Mouse (Mus musculus) forebrain, embryonic 10.5 days (tissue): ENCODE measurements around the gene Adcy3. TPM values are rescaled to one million over a fixed set of nuclear protein-coding genes. Genes with fewer than 3 reads are reported as not detected.
"Not testable (repeated sequence)": the region's sequence is repeated elsewhere in the genome, so short reads cannot be mapped to it uniquely, and the experiment has no call there.

Source experiments
- DNase-seq: peaks from one replicate; pipeline ENCODE4 v3.0.0-alpha.2; 2017; ENCODE audit warnings: low spot score; ENCODE audit errors: extremely low spot score
- H3K27ac ChIP-seq: fragments of 300-500 bp; sonication (generic); 2 replicates; pipeline ENCODE4 v1.5.1; 2016; ENCODE audit warnings: mild to moderate bottlenecking
- H3K27me3 ChIP-seq: fragments of 300-500 bp; sonication (generic); 2 replicates; pipeline ENCODE4 v1.6.1; 2016; ENCODE audit warnings: mild to moderate bottlenecking; ENCODE audit not compliant: poor library complexity, severe bottlenecking
- H3K36me3 ChIP-seq: fragments of 300-500 bp; sonication (generic); replicated peaks from 2 replicates; pipeline ENCODE4 v1.6.1; 2016; ENCODE audit warnings: mild to moderate bottlenecking, moderate library complexity
- H3K4me1 ChIP-seq: fragments of 300-500 bp; sonication (generic); 2 replicates; pipeline ENCODE4 v1.6.1; 2016
- H3K4me3 ChIP-seq: fragments of 300-500 bp; sonication (generic); 2 replicates; pipeline ENCODE4 v1.5.1; 2016; ENCODE audit warnings: mild to moderate bottlenecking, moderate library complexity
- H3K9me3 ChIP-seq: fragments of 300-500 bp; sonication (generic); 2 replicates; pipeline ENCODE4 v1.6.1; 2016; ENCODE audit warnings: mild to moderate bottlenecking, moderate library complexity
- WGBS: fragments of 180-500 bp; shearing (Covaris S2); methylation state at CpG from one replicate; pipeline ENCODE4 v1.1.7; 2016; 5-methylcytosine and 5-hydroxymethylcytosine counted together
- polyA plus RNA-seq: library from polyadenylated mRNA; unstranded; fragments of >200 nt; fragmentation: Nextera tagmentation; extraction: Ambion mirVana; gene quantifications from 2 replicates; pipeline ENCODE4 v1.2.1, GENCODE M21; 2016

Gene Adcy3
- polyA plus RNA-seq, 1 experiment from 2014 or later = 4.7 TPM

DNA sequence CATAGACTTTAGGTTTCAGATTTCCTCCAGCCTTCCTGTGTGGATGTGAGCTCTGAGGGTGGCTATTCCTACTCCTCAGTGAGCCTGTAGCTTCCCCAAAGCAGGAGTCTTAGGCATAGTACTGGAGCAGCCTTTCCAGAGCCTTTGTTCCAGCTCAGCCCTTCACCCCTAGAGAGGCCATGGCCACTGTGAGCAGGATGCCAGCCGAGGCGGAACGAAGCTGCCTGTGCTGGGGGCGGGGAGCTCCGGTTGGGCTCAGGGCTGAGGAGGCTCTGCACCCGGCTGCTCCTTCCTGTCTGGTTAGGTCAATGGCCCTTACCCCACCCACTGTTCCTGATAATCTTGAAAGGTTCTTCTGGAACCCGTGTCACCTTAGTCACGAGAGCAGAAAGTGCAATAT lies 80.0 kb downstream of the Adcy3 start:
- no peaks in the 10 kb centered on the region for H3K9me3 ChIP-seq
- peak overlapping the region; percentile 58 for H3K27ac ChIP-seq
- WGBS = 71% methylated on average over 8 of the region's 8 CpGs
- peaks cover 8% of the 10 kb centered on the region; the same call in 1 of the 2 replicates for H3K4me1 ChIP-seq
- no peak for DNase-seq
- H3K4me3 ChIP-seq = no peak overlapping the region
- peaks cover 98% of the 10 kb centered on the region for H3K36me3 ChIP-seq
- H3K27me3 ChIP-seq = no peaks in the 10 kb centered on the region

DNA sequence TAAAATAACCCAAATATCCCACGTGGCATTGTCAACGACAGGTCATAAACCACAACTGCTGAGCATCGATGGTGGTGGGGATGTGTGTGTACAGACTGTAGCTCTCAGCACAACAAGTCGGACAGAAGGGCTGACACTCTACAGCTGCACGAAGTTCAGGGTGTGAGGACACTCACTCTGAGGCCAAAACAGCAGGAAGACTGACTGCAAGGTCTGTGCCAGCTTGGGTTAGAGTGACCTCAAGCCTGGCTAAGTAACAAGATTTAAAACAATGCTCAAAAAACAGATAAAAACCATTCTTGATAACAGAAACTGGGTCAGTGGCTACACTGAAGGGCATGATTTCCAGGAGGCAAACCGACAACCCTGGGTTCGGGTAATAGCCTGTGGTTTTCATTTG lies 97.3 kb downstream of the Adcy3 start:
- WGBS = 97% methylated on average over 7 of the region's 7 CpGs
- peaks cover 65% of the 10 kb centered on the region for H3K36me3 ChIP-seq
- no peak overlapping the region for H3K4me3 ChIP-seq
- 0 out of 2 replicates have a peak, but pooled peaks cover 3% of the 10 kb centered on the region for H3K9me3 ChIP-seq
- no peaks in the 10 kb centered on the region for H3K27me3 ChIP-seq
- H3K27ac ChIP-seq = no peak overlapping the region
- no peak for DNase-seq
- H3K4me1 ChIP-seq = peaks cover 18% of the 10 kb centered on the region

DNA sequence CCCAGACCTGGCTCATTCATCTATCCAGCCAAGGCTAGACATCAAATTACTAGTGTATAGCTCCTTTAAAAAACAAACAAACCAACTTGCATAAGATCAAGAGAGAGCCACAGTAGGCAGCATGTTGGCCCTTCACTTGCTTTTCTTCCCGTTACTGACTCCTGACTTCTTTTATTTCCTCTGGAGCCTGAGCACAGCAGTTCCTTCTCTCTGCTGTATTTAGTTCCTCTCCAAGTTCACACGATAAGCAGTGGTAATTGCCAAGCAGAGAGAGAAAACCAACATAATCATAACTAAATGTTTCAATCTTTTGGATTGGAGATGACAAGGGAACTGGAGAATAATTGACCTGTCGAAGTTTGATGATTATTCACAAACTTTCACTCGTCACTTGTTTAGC lies 99.9 kb downstream of the Adcy3 start:
- DNase-seq = no peak
- WGBS = 70% methylated on average over 4 of the region's 4 CpGs
- Histone ChIP-seq H3K27me3 (no peaks in the 10 kb centered on the region), H3K9me3 (no peaks in the 10 kb centered on the region), H3K36me3 (peaks cover 47% of the 10 kb centered on the region), H3K4me1 (peaks cover 19% of the 10 kb centered on the region), H3K27ac (no peak overlapping the region), H3K4me3 (peak overlapping the region; percentile 77)

DNA sequence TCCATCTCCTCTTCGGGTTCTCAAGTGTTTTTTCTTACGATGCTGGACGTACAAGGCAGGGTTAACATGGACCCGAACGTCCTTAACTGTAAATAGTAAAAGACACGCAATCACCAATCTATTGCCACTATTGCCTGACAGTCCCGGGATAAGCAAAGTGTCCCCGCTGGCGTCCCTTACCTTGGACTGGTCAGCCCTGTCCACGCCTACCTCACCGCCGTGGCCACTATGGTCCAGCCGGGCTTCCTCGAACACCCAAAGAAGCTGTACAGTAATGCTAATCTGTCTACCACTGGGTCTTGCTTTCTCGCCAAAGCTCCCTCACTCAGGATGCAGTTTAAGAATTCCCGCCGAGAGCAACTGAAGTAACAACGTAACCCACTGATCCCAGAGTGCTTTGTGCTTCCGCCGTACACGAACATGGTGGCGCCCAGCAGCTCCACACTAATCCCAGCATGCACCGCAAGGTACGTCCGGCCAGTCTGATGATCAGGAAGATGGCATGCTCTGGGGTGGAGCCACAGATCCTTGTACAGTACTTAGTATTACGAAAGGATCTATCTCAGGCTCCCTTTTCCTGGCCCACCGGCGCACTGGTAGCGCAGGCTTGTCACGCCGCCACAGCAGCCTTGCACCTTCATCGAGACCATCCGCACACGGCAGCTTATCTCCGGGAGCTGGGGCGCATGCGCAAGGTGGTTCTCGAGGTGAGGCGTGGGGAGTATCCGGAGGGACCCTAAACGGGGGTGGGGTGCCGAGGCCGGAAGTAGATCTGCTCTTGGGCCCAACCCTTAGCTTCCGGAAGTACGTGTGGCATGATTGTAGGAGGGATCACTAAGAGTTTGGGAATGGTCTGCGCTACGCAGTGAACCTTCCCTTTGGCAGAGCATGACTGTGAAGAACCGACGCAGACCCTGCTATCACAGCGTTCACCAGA lies 100.9 kb downstream of the Adcy3 start, which contains the start of the genes Ptrhd1 and Cenpo:
Gene Ptrhd1 (plus strand): TSS at position 456 of the 937 bp plus-strand sequence.
Gene Cenpo (minus strand): TSS at position 723 of the 937 bp plus-strand sequence.
- Histone ChIP-seq H3K9me3 (no peaks in the 10 kb centered on the region), H3K36me3 (peaks cover 41% of the 10 kb centered on the region), H3K27me3 (no peaks in the 10 kb centered on the region), H3K4me1 (peaks cover 19% of the 10 kb centered on the region), H3K27ac (peak within 1 kb of the TSS; percentile 97), H3K4me3 (peak within 1 kb of the TSS; percentile 77)
- peak; percentile 97 for DNase-seq
- WGBS = under 1% methylated on average over 50 of the region's 50 CpGs

DNA sequence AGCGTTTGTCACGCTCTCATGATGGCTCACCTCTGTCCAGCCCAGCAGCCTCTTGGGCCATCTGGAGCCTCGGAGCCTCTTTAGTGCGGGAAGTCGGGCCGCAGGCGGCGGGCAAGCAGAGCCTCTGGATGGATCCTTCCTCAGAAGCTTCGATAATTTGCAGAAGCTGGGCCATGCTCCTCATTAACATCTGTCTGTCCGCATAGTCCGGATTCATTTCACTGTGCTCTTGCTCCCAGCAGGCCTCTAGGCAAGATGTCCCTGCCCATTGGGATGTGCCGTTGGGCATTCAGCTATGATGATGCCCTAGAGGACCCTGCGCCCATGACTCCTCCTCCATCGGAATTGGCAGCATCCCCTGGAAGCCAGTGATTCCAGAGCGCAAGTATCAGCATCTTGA lies 104.6 kb downstream of the Adcy3 start:
- peaks cover 17% of the 10 kb centered on the region for H3K36me3 ChIP-seq
- no peak overlapping the region for H3K27ac ChIP-seq
- DNase-seq = no peak
- H3K4me1 ChIP-seq = peaks cover 17% of the 10 kb centered on the region
- H3K4me3 ChIP-seq = no peak overlapping the region
- no peaks in the 10 kb centered on the region for H3K9me3 ChIP-seq
- WGBS = 95% methylated on average over 15 of the region's 15 CpGs
- H3K27me3 ChIP-seq = no peaks in the 10 kb centered on the region

DNA sequence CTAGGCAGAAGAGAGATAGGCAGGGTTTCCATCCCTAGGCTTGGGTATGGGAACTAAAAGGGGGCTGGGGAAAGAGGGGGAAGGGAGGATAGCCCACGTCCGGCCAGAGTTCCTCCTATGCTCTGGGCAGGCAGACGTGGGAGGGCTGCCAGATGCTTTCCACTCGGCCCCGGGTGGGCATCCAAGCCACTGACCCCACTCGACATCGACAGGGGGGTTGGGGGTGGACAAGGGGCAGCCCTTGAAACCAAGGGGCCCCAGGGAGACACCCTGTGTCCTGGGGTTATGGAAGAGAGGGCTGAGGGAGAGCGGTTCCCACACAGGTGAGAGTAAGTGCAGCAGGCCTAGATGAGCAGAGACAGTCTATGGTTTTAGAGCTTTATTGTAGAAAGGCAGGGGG lies 107.4 kb downstream of the Adcy3 start:
- H3K4me3 ChIP-seq, DNase-seq, H3K27me3 ChIP-seq, H3K27ac ChIP-seq, H3K9me3 ChIP-seq, H3K4me1 ChIP-seq: not testable (repeated sequence)
- H3K36me3 ChIP-seq = peaks cover 17% of the 10 kb centered on the region
- 85% methylated on average over 8 of the region's 8 CpGs for WGBS

DNA sequence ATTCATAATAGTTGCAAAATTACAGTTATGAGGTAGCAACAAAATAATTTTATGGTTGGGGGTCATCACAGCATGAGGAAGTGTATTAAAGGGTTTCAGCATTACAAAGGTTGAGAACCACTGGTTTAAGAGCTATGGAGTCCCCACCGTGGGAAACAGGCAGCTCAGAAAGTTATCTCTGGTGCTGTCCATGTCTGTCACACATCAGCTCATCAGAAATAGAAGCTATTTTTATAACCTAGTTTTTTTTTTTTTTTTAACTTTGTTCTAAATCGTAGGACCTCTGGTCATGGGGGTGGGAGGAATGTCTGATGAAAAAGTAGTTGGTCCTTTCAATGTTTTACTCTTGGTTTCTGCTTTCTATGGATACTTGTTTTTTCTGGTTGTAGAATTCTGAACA lies 110.9 kb downstream of the Adcy3 start:
- peaks cover 12% of the 10 kb centered on the region for H3K4me1 ChIP-seq
- H3K9me3 ChIP-seq = no peaks in the 10 kb centered on the region
- no peaks in the 10 kb centered on the region for H3K27me3 ChIP-seq
- DNase-seq = no peak
- no peak overlapping the region for H3K4me3 ChIP-seq
- no peak overlapping the region for H3K27ac ChIP-seq
- 90% methylated on average over 2 of the region's 2 CpGs for WGBS
- 0 out of 2 replicates have a peak, but pooled peaks cover 6% of the 10 kb centered on the region for H3K36me3 ChIP-seq

DNA sequence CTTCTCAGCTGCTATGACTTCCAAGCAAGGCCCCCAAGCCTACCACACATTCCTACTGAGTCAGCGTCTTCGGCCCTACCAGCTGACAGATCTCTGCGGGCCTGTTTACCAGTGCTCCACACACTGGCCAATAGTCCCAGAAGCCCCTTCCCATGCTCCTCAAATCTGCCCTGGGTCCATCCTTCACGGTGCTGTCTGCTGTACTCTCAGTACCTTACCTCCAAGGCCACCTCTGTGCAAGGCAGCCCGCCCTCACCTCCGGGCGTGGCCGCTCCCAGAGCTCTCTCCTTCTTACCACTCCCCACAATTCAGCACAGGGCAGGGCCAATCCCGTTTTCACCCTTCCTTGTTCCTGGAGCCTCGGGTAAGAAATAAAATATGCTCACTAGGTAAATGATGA lies 112.8 kb downstream of the Adcy3 start:
- Histone ChIP-seq H3K9me3 (no peaks in the 10 kb centered on the region), H3K27me3 (no peaks in the 10 kb centered on the region), H3K4me1 (peaks cover 12% of the 10 kb centered on the region), H3K27ac (no peak overlapping the region), H3K4me3 (no peak overlapping the region), H3K36me3 (0 out of 2 replicates have a peak, but pooled peaks cover 3% of the 10 kb centered on the region)
- DNase-seq = no peak
- WGBS = 86% methylated on average over 10 of the region's 10 CpGs

DNA sequence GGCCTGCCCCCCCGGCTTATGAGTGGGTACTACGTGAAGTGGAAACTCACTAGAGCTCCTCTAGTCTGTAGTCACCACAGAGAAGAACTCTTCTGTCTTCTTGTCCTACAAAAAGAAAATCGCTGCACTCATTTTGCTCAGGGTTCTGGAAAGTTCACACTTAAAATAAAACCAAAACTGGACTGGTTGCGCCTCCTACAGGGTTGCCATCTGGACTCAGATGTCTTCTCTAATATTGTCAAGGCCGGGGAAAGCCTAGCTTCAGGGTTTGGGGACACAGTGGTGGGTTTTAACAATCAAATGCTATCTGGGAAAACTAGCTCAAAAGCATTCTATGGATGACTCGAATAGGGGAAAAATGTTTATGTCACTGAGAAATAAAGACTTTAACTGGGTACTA lies 116.9 kb downstream of the Adcy3 start:
- Histone ChIP-seq H3K4me3 (no peak overlapping the region), H3K27me3 (no peaks in the 10 kb centered on the region), H3K36me3 (peaks cover 8% of the 10 kb centered on the region), H3K9me3 (no peaks in the 10 kb centered on the region), H3K27ac (no peak overlapping the region), H3K4me1 (peaks cover 12% of the 10 kb centered on the region)
- no peak for DNase-seq
- WGBS = 87% methylated on average over 6 of the region's 6 CpGs

DNA sequence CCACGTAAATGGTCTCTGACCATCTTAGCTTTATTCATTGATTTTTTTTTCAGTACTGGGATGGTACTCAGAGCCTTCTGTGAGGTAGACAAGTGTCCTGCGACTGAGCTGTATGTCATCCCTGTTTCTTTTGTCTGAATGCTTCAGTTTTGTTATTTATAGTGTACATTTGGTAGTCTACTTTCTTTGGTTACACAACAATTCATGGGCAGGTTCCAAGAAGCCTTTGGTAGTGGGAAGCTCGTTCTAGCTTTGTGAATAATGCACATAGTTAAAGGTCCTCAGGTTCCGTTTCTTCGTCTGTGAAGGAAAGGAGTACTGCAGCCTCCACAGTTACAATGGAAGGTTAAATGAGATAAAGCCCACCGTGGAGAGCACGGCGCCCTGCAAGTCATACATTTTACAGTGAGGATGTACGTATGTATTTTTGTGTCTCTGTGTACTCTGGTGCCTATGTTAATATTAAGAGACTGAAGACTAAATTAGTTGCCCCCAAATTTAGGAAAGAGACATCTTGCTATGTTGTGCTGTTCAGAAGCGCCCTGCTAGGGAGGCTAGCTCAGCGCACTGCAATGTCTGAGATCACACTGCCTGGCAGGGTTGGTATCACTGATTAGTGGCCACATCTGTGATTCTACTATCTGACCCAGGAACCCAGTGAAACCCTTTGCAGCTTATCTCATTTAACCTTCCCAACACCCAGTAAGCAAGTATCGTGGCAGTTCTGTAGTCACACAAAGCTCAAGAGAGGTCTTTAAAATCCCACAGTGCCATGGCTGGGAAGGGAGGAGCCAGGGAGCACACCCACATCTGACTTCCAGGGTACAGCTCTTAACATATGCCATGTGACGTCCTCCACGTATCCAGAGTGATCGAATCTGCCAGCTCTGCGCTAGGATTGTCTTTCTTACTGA lies 120.1 kb downstream of the Adcy3 start:
- no peak overlapping the region for H3K4me3 ChIP-seq
- H3K27ac ChIP-seq = no peak overlapping the region
- DNase-seq = peak; percentile 6
- peaks cover 10% of the 10 kb centered on the region for H3K4me1 ChIP-seq
- no peaks in the 10 kb centered on the region for H3K27me3 ChIP-seq
- H3K36me3 ChIP-seq = peaks cover 8% of the 10 kb centered on the region
- 93% methylated on average over 16 of the region's 16 CpGs for WGBS
- no peaks in the 10 kb centered on the region for H3K9me3 ChIP-seq
